Mouse (Mus musculus): ENCODE data around the gene Rcl1. TPM values are rescaled to one million over a fixed set of nuclear protein-coding genes. Genes with fewer than 3 reads are reported as not detected.

The Rcl1 gene
- total and polyA plus RNA-seq, 3 experiments = 63.4 to 126 (median 109) TPM

DNA sequence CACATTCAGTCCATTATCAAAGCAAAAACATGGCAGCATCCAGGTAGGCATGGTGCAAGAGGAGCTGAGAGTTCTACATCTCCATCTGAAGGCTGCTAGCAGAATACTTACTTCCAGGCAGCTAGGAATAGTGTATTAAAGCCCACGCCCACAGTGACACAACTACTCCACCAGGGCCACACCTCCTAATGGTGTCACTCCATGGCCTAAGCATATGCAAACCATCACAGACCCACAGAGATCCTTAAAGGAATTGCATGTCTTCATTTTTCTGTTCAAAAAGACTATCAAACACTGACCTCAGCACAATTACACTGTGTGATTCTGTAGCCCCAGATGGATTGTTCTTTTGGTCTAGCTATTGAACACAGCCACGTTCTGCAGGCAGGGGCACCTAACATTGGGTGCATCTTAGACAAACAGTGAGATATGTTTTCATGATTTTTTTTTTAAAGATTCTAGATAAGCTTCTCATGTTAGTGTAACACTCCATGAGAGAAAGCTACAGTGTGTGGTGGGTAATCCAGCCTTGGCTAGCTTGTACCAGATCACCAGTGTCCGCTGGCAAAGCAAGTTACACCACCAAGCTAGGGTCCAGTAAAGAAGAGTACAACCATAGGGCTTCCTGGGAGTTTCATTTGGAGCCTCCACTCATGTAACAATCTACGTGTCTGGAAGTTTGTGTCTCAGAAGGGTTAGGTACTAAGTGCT lies 62.8 kb downstream of the Rcl1 start:
- Histone ChIP-seq H3K9ac (ENCODE audit: insufficient read depth, low read depth) (no peak overlapping the region), H3K36me3 (replicated peaks in 1 of 2; ENCODE audit: control insufficient read depth in 1 of 2, insufficient read depth in 1 of 2, low read length in 1 of 2) (no peaks in the 10 kb centered on the region), H3K27ac (ENCODE audit: insufficient read depth, low read depth) (no peak overlapping the region), H3K4me2 (ENCODE audit: insufficient read depth, low read depth, poor library complexity, severe bottlenecking) (no peak overlapping the region), H3K4me1 (ENCODE audit: control insufficient read depth in 1 of 2, insufficient read depth in 2 of 2) (no peaks in the 10 kb centered on the region), H3K27me3 (replicated peaks) (no peaks in the 10 kb centered on the region), H3K9me3 (replicated peaks; ENCODE audit: low read length) (no peaks in the 10 kb centered on the region), H3K4me3 (replicated peaks in 1 of 3; ENCODE audit: low read depth in 2 of 3, low read length in 2 of 3, poor library complexity in 1 of 3) (no peak overlapping the region), H3K79me2 (replicated peaks; ENCODE audit: control insufficient read depth, extremely low read depth, insufficient read depth, poor library complexity, severe bottlenecking) (no peaks in the 10 kb centered on the region)
- in situ Hi-C loops (cut with MboI; ENCODE audit: low pct_ligation_motif_present, low pct_unique_long_range_greater_than_20kb, low sequenced_read_pairs) (no loop called here), dilution Hi-C loops (cut with MboI; ENCODE audit: extremely low pct_ligation_motif_present, extremely low pct_unique_long_range_greater_than_20kb, low sequenced_read_pairs) (no loop called here)
- no peak for DNase-seq (ENCODE audit: extremely low read depth)
- TF ChIP-seq MAFK (IDR thresholded peaks at IDR 0.05; ENCODE audit: insufficient replicate concordance, low read length) (no peak), USF2 (conservative IDR thresholded peaks at IDR 0.05; ENCODE audit: low read depth, low read length) (no peak), CTCF (conservative IDR thresholded peaks at IDR 0.05 in 1 of 2, IDR thresholded peaks at IDR 0.05 in 1 of 2; ENCODE audit: low read depth in 2 of 2, low read length in 2 of 2) (no peak), GABPA (IDR thresholded peaks at IDR 0.05; ENCODE audit: insufficient replicate concordance, low read depth, low read length) (no peak), ZKSCAN1 (IDR thresholded peaks at IDR 0.05; ENCODE audit: borderline replicate concordance, low read depth, low read length) (no peak), RCOR1 (conservative IDR thresholded peaks at IDR 0.05; ENCODE audit: low read depth, low read length) (no peak), SMC3 (IDR thresholded peaks at IDR 0.05; ENCODE audit: low read depth, low read length) (no peak), NELFE (IDR thresholded peaks at IDR 0.05; ENCODE audit: low read depth, low read length) (no peak), MAZ (IDR thresholded peaks at IDR 0.05; ENCODE audit: low read depth, low read length) (no peak)

DNA sequence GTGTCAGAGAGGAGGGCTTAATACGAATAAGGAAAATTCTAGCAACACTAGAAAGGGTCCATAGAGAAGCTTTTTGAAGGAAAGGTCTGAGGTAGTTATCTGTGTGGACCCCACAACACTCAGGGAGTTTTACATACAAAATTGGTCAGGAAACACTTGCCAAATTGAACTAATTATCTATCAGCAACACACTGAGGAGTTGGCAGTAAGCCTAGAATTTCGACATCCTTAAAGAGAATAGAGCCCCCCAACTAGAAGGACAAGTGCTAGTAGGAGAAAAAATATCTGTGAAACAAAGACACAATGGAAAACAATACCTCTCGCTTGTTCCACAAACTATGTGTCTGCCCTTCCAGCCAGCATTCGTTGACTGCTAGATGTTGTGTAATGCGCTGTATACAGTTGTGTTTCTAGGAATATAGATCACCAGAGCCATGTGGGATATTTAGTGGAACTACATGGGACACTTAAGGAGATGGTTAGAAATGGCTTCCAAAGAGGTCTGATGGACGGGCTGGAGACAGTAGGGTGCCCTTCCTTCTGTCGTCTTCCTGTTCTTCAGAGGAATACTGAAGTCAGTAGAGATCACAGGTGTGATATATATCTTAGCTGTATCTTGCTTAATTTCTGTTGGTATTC lies 63.5 kb downstream of the Rcl1 start:
- dilution Hi-C loops (cut with MboI; ENCODE audit: extremely low pct_ligation_motif_present, extremely low pct_unique_long_range_greater_than_20kb, low sequenced_read_pairs) = no loop called here
- no peak overlapping the region for H3K27ac ChIP-seq (ENCODE audit: insufficient read depth, low read depth)
- no peak for TF ChIP-seq SMC3 (IDR thresholded peaks at IDR 0.05; ENCODE audit: low read depth, low read length)
- TF ChIP-seq KAT2A (IDR thresholded peaks at IDR 0.05; ENCODE audit: insufficient replicate concordance, low read length) = no peak
- TF ChIP-seq POLR2AphosphoS2 (IDR thresholded peaks at IDR 0.05; ENCODE audit: low read depth, low read length) = no peak
- TF ChIP-seq JUN (IDR thresholded peaks at IDR 0.05; ENCODE audit: insufficient read depth, low read depth, low read length) = no peak
- no peak for TF ChIP-seq BHLHE40 (IDR thresholded peaks at IDR 0.05; ENCODE audit: low read depth, low read length)
- no peak for TF ChIP-seq E2F4 (IDR thresholded peaks at IDR 0.05; ENCODE audit: insufficient replicate concordance, low read depth, low read length)
- no peak for TF ChIP-seq POLR2A (IDR thresholded peaks at IDR 0.05; ENCODE audit: low read depth, low read length)
- no peak for TF ChIP-seq ZNF384 (IDR thresholded peaks at IDR 0.05; ENCODE audit: low read depth, low read length)
- no peak for TF ChIP-seq CHD1 (IDR thresholded peaks at IDR 0.05; ENCODE audit: low read depth, low read length)
- no peak for TF ChIP-seq ETS1 (conservative IDR thresholded peaks at IDR 0.05; ENCODE audit: low read depth, low read length)
- TF ChIP-seq MAX (IDR thresholded peaks at IDR 0.05; ENCODE audit: low read length) = no peak
- no peak for TF ChIP-seq NRF1 (IDR thresholded peaks at IDR 0.05; ENCODE audit: low read depth, low read length)
- no peak for TF ChIP-seq RCOR1 (conservative IDR thresholded peaks at IDR 0.05; ENCODE audit: low read depth, low read length)

More for the DNA sequence above, 63.5 kb downstream of the Rcl1 start:
- no peaks in the 10 kb centered on the region for H3K27me3 ChIP-seq (replicated peaks)
- H3K4me2 ChIP-seq (ENCODE audit: insufficient read depth, low read depth, poor library complexity, severe bottlenecking) = no peak overlapping the region
- no peak for DNase-seq (ENCODE audit: extremely low read depth)
- no peaks in the 10 kb centered on the region for H3K36me3 ChIP-seq (replicated peaks in 1 of 2; ENCODE audit: control insufficient read depth in 1 of 2, insufficient read depth in 1 of 2, low read length in 1 of 2)
- in situ Hi-C loops (cut with MboI; ENCODE audit: low pct_ligation_motif_present, low pct_unique_long_range_greater_than_20kb, low sequenced_read_pairs) = no loop called here
- H3K9me3 ChIP-seq (replicated peaks; ENCODE audit: low read length) = no peaks in the 10 kb centered on the region
- H3K9ac ChIP-seq (ENCODE audit: insufficient read depth, low read depth) = no peak overlapping the region
- H3K79me2 ChIP-seq (replicated peaks; ENCODE audit: control insufficient read depth, extremely low read depth, insufficient read depth, poor library complexity, severe bottlenecking) = no peaks in the 10 kb centered on the region
- no peaks in the 10 kb centered on the region for H3K4me1 ChIP-seq (ENCODE audit: control insufficient read depth in 1 of 2, insufficient read depth in 2 of 2)
- H3K4me3 ChIP-seq (replicated peaks in 1 of 3; ENCODE audit: low read depth in 2 of 3, low read length in 2 of 3, poor library complexity in 1 of 3) = no peak overlapping the region

Data from CH12.LX (cell line).